Mouse (Mus musculus) cerebellum, adult 2 months (tissue): ENCODE results near the gene Gm20481.
"Not testable (repeated sequence)": the region's sequence is repeated elsewhere in the genome, so short reads cannot be mapped to it uniquely, and the experiment has no call there.

Experiments used
- CTCF ChIP-seq: fragments of 200-500 bp; IDR thresholded peaks from 2 replicates; pipeline ENCODE4 v1.5.1; 2011; ENCODE audit warnings: low read depth, mild to moderate bottlenecking, control low read depth, low read length, moderate library complexity, borderline replicate concordance; ENCODE audit not compliant: insufficient read depth
- POLR2A ChIP-seq: fragments of 200-500 bp; IDR thresholded peaks from 2 replicates; pipeline ENCODE4 v1.6.1; 2011; ENCODE audit warnings: low read length, control low read depth, borderline replicate concordance; ENCODE audit not compliant: insufficient read depth

GRCm38 (mm10) chr17:34970850-34971249 lies 1.1 kb downstream of the Gm20481 start:
- TF ChIP-seq CTCF, POLR2A: not testable (repeated sequence)
